Mouse (Mus musculus): Measurements from ENCODE around the gene Rps13. TPM values are rescaled to one million over a fixed set of nuclear protein-coding genes. Genes with fewer than 3 reads are reported as not detected.
A peak's percentile ranks its signal among the peaks of the same experiment; 100 is the strongest.
"Not testable (repeated sequence)": the region's sequence is repeated elsewhere in the genome, so short reads cannot be mapped to it uniquely, and the experiment has no call there.

The Rps13 gene
- total RNA-seq (2021), result 100 to 1,000 TPM; 219 to 224 TPM
- long read RNA-seq, experiment 1, transcript Rps13-201 (6 exons, 589 nt), result major isoform, 48 of 58 reads
- long read RNA-seq, experiment 1, partial matches to known transcripts, result 2 of 58 reads
- long read RNA-seq, experiment 1, other reads (novel, unspliced or antisense), result 4 of 58 reads
- long read RNA-seq, experiment 2, transcript Rps13-201 (6 exons, 589 nt), result major isoform, 108 of 114 reads
- long read RNA-seq, experiment 2, partial matches to known transcripts, result 3 of 114 reads
- long read RNA-seq, experiment 2, other reads (novel, unspliced or antisense), result 1 of 114 reads

DNA sequence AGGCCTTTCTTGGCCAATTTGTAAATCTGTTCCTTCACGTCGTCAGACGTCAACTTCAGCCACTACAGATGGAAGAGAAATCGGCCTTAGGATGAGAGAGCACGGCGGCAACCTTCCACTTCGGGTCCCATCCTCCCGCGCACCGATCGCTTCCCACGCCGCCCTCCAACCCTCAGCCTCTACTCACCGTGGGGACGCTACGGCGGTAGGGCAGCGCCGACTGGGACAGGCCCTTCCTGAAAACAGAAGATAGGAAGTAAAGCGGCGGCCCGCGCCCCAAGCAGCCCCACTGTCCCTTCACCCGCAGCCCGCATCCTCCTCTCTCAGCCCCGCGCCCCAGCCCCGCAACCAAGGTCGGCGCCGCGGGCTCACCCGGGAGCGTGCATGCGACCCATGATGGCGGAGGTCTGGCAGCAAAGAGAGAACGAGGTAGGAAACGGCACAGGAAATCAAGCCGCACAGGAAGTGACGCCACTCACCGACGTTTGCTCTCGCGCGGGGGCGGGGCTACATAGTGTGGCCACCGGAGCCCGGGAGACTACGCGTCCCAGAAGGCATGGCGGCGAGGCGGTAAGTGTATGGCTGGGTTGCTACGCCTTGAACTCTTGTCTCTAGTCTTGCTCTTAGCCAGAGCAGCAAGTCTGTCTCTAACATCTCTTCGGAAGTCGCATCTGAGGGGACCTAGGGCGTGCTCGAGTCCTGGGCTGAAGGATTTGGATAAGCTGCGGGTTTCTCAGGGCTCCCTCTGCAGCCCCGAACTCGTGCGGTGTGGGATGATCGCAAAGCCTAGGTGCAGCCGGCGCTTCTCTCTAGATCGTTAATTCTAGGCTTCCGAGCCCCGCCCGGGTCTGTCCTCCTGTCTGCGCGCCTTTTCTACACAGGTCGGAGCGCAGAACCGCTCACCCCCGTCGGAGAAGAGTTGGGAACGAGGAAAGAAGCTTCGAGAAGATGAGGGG is at the start of gene Rps13:
TSS of gene Rps13 (minus strand) at position 483 of the 956 bp plus-strand sequence.
- peak; percentile 98 to 99 for DNase-seq (ENCODE audit: low spot score in 2 of 2)

DNA sequence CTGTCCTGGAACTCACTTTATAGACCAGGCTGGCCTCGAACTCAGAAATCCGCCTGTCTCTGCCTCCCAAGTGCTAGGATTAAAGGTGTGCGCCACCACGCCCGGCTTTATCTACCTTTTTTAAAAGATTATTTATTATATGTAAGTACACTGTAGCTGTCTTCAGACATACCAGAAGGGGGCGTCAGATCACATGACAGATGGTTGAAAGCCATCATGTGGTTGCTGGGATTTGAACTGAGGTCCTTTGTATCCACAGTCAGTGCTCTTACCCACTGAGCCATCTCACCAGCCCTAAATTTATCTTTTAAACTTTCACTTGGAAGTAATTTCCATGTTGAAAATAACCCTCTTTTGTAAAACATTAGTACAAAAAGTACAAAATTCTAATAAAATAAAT is 45.2 kb upstream of the Rps13 start:
- DNase-seq (ENCODE audit: low spot score in 2 of 2), result not testable (repeated sequence)

DNA sequence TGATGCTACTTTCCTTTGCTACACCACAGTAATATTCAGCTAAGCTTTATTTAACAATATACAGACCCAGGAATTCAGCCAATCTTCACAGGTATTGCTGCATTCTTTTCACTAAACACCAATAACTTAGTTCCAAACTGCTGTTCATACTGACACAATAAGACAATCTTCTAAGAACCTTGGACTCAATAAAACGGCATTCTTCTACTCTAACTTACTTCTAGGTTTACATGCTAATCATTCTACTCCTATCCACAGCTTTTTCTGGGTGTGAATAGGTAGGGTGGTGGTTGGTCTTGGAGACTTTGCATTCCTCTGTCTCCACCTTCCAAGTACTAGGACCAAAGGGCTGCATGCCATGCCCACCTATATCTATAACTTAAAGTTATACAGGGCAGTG is 40.3 kb upstream of the Rps13 start:
- DNase-seq (ENCODE audit: low spot score in 2 of 2), result no peak

DNA sequence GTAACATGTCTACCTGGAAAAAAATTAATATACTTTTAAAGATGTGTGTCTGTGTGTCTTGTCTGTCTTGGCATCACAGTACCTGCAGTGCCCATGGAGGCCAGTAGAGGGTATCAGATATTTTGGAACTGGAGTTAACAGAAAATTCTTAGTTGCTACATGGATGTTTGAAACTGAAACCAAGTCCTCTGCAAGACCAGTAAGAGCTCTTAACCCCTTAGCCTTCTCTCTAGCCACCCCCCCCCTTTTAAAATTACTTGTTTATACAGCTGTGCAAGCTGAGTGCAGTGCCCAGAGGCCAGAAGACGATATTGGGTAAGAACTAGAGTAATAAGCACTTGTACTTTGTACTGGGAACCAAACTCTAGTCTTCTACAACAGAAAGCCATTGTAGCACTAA is 2.2 kb upstream of the Rps13 start:
- peak; percentile 21 to 59 for DNase-seq (ENCODE audit: low spot score in 2 of 2)

DNA sequence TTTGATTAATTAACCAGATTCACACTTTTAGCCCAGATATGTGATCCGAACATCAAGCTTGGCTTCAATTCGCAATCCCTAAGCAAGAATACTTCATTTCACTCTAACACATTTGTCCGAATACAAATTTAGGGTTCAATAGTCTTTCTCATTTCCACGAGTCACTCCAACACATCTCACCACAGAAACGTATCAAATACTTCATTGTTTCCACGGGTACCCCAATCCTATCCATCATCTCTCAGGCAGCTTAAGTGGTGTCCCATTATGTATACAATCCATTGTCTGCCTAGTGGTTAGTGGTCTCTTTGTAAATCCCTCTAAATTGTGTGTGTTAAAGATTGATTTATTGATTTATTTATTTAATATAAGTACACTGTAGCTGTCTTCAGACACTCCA is 1.1 kb upstream of the Rps13 start:
- DNase-seq (ENCODE audit: low spot score in 2 of 2), result no peak

DNA sequence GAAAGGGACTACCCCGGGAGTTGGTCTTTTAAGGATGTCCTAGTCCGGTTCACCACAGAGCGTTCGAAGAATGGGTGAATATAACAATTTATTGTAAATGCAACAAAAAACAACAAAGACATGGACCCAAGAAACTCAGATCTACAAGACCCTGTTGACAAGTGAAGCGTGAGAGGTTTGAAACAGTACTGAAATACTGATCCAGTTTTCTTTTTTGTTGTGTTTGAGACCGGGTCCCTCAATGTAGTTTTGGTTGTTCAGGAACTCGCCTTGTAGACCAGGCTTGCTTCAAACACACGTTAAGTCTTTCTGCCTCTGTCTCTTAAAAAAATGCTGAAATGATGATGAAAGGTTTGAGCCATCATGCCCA is 659 bp upstream of the Rps13 start:
- DNase-seq (ENCODE audit: low spot score in 2 of 2), result no peak

DNA sequence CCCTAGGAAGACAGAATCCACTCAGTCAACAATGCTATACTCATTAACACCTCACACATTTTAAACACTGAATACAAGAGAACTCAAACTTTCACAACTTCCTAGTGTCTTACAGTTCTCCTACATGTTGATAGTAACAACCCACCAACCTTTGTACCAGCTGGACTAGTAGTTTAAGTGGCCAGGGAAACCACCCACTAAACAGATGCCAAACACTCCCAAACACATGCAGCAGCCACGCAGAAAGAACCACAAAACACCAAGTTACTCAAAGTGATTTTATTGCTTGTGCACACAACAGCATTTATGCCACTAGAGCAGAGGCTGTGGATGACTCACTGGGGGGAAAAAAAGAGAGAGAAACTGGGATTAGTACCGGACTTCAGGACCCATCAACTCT is 2.7 kb downstream of the Rps13 start:
- DNase-seq (ENCODE audit: low spot score in 2 of 2), result no peak

DNA sequence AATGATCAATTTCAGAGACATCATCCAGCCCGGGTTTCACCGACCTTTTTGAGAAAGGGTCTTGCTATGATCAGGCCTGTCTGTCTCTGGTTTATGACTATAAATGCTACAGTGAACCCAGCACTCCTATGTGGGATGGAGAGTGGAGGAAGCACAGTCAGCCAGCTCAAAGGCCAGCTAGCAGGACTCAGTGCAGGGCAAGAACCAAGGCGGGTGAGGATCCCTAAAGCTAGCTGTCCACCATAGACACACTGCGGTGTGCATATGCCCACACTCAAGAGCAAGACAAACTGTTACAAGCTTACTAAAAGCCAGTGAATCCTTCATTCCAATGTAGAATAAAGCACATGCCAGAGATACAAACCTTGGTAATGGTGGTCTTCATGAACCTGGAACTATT is 4.1 kb downstream of the Rps13 start:
- no peak for DNase-seq (ENCODE audit: low spot score in 2 of 2)

DNA sequence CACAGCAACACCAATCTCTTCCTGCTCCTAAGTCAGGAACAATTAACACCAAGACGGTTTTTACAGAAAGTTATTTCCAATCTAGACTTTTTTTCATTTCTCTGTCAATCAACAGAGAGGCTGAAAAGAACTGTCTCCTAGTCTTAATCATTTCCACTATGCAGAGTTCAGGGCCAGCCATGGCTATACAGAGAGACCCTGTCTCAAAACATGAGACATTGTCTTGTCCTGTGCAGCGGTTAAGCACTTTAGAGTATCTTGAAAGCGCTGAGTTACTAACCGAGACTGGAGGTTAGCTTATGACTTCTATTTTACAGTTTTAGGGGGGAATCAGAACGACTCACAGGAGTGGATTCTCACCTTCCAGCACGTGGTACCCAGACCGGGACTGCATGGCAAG is 5.2 kb downstream of the Rps13 start:
- no peak for DNase-seq (ENCODE audit: low spot score in 2 of 2)

DNA sequence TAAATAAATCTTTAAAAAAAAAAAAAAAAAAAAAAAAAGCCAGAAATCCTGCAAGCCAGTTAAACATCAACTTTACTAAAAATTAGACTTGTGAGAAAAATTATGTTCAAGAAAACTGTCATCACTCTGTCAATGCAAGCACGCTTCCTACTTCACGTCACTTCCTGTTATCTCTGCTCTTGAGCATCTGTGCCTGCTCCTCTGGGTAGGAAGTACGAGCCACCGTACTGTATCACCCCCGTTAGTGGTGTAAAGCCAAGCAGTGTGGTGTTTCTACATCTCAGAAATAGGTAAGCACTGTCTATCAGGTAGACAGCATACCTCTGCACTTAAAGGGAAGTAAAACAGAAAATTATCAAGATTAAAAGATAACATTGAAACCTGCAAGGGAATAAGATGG is 6.1 kb downstream of the Rps13 start:
- DNase-seq (ENCODE audit: low spot score in 2 of 2), result no peak

DNA sequence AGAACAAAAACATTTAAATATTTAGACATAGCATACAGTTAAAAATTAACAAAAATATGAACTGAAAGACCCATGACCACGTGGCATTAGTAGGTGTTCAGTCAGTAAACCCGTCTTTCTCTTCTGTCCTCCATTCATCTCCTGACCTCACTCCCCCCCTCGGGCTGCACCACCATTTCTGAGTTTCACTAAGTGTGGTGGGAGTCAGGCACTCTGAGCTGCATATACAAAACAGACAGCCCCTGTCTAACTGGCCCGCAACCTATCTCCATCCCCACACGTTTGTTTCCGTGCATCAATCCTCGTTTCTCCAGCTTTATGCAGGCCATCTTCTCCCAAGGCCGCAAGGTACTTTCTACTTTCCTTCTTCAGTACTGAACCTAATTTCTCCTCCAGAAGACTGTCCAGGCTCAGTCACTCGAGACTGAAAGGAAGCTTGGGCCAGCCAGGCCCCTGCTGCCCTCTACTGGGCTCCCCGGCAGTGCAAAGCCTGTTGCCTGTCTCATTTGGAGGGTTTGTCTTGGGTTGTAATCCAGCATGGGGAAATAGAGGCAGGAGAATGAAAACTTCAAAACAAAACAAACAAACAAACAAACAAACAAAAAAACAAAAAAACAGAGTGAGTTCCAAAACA is 10.5 kb downstream of the Rps13 start:
- DNase-seq (ENCODE audit: low spot score in 2 of 2), result peak in 1 of 2 experiments; percentile 63

DNA sequence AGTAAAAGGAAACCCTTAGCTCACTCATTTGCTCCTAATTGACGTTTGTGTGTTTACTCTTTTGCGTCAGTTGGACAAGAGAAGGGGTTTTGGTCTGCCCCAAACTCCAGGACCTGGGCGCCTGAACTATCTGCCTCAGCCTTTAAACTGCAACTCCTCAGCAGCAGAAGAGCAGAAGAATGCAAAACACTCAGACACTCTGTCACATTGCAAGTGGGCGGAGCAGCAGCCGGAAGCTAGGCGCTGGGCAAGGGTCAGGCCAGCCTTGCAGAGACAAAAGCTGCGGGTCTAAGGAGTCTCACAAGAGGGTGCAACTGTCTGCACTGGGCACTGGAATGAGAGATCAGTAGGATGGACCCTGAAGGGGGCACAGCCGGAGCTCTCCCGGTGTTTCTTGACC is 24.5 kb downstream of the Rps13 start:
- no peak for DNase-seq (ENCODE audit: low spot score in 2 of 2)

DNA sequence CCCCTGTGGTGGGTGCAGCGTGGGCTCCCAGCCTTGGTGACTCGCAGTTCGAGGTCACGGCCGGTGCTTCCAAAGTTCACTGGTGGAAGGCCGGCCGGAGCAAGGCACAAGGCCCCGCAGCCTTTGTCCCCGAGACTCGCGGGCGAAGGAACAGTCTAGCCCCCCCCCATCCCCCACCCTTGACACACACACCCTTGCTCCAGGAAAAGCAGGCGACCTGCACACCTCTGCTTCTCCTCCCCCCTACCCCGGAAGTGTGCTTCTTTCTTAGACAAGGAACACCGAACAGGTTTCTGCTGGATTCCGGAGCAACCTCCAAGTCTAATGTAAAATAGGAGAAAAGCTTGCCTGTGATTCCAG is 25.4 kb downstream of the Rps13 start:
- DNase-seq (ENCODE audit: low spot score in 2 of 2), result no peak

DNA sequence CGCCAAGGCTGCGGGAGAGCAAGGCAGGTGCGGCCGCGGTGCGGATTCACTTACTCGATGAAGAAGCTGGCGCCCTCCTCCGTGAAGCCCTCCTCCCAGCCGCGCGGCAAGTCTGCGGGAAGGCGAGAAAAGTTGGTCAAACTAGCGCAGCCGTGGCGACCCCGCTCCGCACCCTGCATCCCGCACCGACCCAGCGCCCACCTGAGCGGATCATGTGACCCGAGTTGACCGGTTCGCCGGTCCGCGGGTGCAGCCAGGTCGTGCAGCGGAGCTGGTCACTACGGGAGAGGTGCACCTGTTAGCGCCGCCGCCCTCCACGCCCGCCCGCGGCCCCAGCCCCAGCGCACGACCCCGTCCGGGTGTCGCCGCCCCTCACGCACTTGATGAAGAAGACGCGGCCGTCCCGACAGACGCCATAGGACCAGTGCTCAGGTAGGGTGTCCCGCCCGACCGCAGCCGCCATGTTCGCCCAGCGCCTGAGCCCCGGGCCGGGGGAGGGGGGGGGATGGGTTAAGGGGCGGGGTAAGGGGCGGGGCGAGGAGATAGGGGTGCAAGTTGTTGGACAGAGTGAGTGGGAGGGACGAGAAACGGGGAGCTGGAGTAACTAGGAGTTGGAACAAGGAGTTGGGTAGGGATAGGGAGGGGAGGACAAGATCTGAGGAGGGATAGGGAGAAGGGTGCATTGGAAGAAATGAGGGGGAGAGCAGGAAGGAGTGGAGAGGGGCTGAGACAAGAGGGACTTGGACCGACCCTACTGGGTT is 25.9 kb downstream of the Rps13 start, which contains the start of gene Plekha7:
TSS of gene Plekha7 (minus strand) at position 506 of the 761 bp plus-strand sequence.
- DNase-seq (ENCODE audit: low spot score in 2 of 2), result no peak

DNA sequence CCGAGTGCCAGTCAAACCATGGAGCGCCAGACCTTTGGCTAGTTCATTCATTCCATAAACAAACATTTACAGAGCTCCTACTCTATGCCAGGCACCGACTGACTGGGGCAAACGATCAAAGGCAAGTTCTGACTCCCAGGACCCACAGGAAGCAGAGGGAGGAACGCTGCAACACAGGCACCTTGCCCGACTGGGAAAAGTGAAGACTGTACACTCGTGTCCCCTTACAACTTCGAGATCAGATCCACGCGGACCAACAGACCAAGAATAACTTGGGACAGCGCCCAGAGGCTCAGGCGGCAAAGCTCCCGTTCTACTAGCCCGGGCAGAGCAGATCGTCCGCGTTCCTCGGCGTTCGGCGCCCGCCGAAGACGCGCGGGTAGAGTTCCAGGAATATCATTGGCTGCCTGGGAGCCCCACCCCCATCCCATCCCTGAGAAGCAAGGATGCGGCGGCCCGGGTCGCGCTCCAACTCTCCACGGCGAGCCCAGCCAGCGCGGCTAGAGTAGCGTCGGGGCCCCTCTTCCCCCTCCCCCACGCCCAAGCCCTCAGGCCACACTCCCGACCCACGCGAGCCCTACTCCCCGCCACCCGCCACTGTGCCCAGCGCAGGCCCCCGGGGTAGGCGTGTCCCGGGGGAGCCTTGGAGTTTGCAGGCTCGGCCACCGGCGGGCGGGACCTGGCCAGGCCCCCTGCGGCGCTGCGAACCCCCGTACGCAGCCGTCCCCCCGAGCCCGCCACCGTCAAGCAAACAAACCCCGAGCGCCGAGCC is 26.7 kb downstream of the Rps13 start:
- DNase-seq (ENCODE audit: low spot score in 2 of 2), result peak in 1 of 2 experiments; percentile 45

DNA sequence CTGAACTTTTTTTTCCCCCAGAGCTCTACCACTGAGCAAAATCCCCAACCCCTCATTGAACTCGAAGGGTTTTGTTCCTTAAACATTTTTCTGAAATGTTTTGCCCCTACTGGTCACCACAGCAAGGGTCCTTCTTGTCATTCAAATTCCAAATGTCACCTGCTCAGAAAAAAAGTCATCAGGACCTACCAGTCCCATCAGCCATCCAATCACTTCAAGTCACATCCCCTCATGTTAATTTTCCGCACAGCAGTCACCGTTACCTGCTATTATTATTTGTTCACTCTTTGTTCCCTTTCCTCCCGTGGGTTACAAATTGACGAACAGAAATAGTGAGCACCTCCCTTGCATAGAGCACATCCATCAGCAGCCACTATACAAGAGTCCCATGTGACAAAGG is 27.4 kb downstream of the Rps13 start:
- DNase-seq (ENCODE audit: low spot score in 2 of 2), result no peak

DNA sequence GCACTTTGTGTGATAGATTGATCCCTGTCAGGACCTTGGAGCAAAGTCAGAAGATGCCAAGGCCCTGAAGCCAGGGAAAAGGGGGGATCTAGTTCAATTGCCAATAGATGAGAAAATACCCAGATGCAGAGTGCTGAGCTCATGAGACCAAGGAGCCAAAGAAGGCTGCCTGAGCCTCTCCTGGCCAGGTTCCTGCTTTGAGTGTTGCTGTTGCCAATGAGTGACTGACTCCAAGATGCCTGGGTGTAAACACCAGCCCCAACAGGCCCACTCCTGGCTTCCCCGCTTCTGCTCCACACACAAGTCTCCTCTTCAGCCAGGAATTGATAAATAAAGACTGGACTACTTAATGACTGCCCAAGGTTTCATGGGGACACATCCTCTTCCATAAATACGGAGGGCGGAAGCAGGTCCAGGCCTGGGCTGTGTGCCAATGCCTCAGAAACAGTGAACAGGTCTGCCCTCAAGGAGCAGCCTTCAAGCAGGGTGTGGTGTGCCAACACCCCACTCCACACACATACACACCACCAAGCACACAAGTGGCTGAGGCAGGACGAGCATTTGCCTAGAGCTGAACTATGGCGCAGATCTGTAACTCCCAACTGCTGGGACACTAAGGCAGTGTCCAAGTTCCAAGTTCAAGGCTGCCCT is 32.2 kb downstream of the Rps13 start:
- peak in 1 of 2 experiments; percentile 36 for DNase-seq (ENCODE audit: low spot score in 2 of 2)

DNA sequence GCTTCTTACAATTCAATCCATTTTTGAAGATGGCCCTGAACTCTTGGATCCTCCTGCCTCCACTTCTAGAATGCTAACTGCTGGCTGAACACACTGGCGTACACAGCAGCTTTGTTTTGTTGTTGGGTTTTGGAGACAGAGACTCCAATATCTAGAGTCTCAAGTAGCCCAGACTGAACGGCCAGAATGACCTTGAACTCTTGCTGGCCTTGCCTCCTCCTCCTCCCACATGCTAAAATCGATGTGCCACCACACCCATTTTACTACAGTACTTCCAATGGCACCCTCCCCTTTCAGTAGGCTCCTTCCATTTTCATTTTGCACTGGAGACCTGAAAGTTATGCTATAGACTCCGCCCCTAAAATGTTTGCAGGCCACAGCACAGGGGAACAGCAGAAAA is 32.9 kb downstream of the Rps13 start:
- no peak for DNase-seq (ENCODE audit: low spot score in 2 of 2)

DNA sequence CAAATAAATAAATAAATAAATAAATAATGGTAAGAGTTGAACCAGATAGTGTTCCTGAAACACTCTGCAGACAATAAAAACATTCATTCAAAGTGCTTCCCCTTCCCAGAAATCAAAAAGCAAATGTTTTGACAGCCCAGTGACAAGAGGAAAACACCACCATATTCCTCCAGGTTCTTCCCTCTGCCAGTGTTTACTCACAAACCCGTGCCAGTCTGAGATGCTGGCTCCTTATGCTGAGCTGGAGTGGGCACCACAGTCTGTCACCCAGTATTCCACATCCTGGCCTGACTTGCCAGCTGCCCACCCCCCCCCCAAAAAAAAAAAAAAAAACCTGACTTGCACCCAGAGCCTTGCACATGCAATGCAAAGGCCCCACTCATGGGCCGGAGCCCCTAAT is 35.1 kb downstream of the Rps13 start:
- DNase-seq (ENCODE audit: low spot score in 2 of 2), result no peak

DNA sequence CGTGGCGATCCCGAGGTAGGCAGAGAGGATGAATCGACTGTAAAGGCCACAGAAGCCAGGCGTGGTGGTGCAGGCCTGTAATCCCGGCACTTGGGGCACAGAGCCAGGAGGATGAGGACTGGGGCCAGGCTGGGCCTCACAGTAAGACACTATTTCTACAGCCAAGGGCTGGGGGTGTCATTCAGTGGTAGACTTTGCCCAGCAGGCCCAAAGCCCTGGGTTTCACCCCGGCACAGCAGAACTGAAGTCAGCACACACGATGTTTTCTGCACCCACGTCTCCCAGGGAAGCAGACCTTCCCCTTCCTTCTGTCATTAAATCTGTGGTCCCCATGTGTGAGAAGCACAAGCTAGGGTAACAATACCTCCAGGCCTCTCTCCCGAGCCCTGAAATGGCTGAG is 35.6 kb downstream of the Rps13 start:
- peak in 1 of 2 experiments; percentile 12 for DNase-seq (ENCODE audit: low spot score in 2 of 2)

All from layer of hippocampus, postnatal 14 days (tissue).